Mouse (Mus musculus): ENCODE data around the gene Nr2c2ap. TPM values are rescaled to one million over a fixed set of nuclear protein-coding genes. Genes with fewer than 3 reads are reported as not detected.

Nr2c2ap gene
- total RNA-seq, 2 experiments from 2014 or later: 15.7 to 16.1 TPM

DNA sequence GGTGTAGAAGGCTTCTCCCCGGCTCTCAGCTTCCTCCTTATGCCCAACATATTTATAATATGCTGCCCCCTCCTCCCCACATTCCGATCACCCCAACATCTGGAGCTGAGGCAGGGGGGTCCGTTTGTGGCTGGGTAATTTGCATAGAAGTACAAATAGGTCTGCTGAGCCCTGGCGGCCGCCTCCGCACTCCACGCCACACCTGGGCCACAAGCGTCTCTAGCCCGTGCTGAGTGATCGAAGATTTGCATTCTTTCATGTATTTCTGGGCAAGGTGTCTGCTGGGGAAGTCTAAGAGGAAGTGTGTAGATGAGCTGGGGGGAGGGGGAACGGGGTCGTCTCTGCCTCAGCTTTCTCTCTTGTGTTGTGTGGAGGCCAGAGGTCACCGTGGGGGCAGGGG is 28.9 kb downstream of the Nr2c2ap start:
- no peak for DNase-seq

DNA sequence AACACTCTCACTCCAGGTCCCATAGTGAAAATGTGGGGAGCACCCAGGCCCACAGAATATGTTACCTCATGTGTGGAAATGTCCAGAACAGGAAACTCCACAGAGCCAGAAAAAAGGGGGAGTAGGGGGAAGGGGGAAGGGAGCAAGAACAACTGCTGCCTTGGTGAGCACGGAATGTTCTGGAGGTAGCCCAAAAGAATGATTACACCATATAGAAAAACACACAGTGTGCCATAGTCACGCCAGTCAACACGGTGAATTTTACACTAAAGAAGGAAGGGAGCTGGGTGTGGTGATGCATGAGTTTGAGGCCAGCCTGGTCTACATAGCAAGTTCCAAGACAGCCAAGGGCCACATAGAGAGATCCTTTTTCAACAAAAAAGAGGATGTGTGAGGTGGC is 32.2 kb downstream of the Nr2c2ap start:
- DNase-seq: no peak

DNA sequence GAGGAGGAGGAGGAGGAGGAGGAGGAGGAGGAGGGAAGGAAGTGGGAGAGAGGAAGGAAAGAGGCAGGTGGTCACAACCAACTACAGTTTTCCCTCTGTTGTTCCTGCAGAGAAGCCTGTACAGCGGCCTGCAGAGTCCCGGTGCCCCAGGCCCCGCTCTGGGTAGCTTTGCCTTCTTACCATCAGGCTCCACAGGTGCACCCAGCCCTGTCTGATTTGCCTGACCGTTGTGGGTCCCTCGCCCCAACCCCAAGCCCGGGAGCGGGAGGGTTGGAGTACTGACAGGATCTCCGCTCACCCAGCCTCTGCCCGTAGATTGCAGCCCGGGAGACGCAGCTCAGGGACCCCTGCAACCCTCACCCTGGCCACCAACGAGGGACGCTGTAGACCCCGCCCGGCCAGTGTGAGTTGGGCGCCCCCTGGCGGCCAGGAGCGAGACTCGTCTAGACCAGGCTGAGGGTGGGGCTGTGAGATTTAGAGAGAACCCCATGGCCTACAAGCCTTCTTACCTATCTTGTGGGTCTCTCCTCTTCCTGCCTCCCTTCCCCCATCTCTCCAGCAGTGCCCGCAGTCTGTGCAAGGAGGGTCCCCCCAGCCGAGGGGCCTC is 35.5 kb downstream of the Nr2c2ap start:
- peak; percentile 84 for DNase-seq

DNA sequence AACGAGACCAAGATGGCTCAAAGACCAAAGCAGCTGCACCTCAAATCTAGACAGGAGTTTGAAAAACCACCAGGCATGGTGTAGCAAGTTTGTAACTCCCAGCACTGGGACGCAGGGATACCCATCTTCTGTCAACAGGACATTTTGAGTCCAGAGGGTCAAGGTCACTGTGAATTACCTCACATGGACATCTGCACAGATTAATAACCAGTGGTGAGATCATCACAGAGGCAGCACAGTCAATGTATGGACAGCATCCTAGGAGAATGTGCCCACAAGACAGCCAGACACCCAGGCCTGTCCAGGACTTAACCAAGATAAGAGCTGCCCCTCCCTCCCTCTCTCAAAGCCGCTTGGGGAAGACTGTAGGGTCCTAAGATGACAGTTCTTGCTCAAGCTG is 39.0 kb downstream of the Nr2c2ap start:
- DNase-seq: no peak

DNA sequence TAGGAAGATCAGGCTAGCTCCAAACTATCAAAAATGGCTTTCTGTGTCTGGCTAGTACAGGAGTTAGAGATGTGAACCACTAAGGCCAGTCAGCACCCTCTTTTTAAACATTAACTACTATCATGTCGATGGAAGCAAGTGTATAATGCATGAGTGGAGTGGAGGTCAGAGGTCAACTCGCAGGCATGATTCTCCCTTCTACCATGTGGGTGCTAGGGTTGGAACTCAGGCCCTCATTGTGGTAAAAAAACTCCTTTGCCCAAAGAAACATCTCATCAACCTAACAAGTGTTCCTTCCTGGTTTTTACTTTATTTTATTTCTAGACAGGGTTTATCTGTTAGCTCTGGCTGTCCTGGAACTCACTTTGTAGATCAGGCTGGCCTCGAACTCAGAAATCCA is 39.6 kb downstream of the Nr2c2ap start:
- DNase-seq: no peak

DNA sequence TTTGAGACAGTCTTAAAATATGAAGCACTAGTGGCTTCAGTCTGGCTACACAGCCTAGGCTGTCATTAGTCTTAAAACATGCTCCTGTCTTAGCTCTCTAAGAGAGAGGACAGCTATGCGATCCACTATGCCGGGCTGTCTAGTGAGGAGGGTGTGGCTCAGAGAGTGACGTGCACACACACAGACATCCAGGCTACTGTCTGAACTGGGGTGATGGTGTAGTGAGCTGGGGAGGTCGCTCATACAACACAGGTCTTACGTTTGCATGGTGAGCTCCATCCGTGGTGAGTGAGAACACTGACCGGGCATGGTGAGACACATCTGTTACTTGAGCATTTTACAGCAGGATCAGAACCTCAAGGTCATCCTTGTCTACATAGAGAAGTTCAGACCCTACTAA is 40.1 kb downstream of the Nr2c2ap start:
- DNase-seq: no peak

DNA sequence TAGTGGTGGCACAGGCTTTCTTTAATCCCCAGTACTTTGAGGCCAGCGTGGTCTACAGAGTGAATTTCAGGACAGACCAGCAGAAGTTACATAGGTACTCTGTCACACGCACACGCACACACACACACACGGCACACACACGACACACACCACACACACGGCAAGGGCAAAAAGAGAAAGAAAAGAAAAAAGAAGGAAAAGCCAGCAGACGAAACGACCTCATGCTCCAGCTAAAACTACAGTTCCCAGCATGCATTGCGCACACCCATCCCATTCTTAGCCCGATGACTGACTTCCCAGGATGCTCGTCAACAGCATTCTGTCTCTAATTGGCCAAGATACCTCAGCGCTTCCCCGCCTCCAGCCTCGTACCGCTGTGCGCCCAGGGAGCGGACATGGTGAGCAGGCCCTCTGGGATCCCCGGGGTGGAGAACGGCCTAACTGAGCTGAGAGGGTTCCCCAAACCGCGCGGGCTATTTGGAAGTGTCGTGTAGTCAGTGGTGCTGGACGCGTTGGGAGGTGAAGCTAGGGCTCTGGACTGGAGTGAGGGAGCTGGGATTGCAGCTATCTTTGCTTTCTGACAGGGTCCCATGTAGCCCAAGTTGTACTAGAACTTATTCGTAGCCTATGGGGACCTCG is 41.0 kb downstream of the Nr2c2ap start, which contains the start of gene Tmem161a:
Gene Tmem161a, plus strand, starts transcription at position 314 of the 639 bp plus-strand sequence.
- peak; percentile 93 for DNase-seq

DNA sequence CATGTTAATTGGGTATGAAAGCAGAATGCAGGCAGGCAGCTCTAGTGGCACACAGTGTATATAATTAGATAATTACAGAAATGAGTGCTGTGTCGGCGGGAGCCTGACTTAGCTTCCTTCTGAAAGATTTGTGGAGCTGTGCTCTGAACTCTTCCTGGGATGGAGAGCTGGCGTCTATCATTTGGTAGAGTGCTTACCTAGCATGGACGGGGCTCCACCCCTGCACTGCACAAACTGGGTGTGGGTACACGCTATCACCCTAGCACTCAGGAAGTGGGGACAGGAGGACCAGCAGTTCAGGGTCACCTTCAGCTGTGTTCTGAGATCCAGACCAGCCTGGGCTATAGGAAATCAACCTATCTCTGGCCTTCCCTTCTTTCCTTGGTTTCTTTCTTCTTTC is 42.2 kb downstream of the Nr2c2ap start:
- DNase-seq: no peak

DNA sequence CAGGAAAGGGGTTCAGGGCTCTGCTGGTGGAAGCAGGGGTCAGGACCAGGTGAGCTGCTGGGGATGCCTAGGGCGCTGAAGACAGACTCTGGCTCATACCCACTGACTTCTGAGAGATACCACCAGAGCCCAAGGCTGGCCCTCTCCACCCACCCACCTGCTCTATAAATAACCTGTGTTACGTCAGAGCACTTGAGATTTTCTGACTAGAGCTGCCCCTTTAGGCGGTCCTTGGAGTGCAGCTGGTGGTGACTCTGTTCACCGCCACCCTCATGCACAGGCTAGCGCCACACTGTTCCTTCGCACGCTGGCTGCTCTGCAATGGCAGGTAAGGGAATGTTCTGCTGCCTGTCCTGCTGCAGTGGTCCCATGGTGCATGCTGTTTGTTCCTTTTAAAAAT is 42.9 kb downstream of the Nr2c2ap start:
- no peak for DNase-seq

DNA sequence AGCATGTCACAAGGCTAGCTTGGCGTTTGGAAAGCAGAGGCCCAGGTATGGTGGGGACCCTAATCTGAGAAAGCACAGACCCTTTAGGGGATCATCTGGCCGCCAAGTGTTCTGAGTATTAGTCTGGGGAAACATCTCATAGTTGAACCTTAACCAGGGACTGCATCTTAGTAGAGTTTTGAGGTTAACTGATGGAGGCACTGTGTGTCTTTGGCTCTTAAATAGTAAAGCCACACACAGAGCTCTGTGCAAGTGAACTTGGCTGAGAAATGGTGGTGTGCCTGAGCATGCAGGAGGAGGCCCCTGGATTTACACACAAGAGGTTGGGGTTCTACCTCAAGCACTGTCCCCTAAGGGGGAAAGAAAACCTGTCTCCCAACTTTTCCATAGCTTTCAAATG is 47.1 kb downstream of the Nr2c2ap start:
- no peak for DNase-seq

DNA sequence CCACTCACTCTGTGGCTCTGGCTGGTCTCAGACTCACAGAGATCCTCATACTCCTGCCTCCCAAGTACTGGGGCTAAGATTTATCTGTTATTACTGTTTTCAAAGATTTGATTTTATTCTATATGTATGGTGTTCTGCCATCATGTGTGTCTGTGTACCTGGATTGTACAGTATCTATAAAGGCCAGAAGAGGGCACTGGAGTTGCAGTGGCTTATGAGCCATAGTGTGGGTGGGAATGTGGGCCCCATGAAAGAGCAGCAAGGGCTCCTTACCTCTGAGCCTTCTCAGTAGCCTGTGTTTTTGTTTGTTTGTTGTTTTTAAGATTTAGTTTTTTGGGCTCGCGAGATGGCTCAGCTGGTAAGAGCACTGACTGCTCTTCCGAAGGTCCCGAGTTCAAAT is 47.9 kb downstream of the Nr2c2ap start:
- DNase-seq: no peak

DNA sequence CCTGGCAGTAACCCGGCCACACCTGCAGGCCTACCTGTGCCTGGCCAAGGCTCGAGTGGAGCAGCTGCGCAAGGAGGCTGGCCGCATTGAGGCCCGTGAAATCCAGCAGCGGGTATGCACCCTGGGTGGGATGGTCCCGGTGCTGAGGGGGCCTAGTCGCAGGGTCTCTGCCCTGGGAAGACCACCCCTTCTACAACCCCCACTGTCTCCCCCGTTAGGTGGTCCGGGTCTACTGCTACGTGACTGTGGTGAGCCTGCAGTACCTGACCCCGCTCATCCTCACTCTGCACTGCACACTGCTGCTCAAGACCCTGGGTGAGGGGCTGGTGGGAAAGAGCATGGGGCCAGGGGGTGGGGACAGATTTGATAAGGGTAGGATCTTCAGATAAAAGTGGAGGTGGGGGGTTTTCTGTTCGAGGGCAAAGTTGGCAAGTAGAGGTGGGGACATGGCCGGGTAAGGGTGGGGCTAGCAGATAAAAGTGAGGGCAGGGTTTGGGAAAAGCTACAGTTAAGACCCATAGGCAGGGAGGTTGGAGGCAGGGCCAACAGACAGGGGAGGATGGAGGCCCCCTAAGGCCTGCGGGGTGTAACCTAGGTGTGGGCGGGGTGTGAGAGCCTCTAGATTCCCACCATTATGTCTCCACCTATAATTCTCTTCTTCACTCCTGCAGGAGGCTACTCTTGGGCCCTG is 50.2 kb downstream of the Nr2c2ap start:
- DNase-seq: no peak

DNA sequence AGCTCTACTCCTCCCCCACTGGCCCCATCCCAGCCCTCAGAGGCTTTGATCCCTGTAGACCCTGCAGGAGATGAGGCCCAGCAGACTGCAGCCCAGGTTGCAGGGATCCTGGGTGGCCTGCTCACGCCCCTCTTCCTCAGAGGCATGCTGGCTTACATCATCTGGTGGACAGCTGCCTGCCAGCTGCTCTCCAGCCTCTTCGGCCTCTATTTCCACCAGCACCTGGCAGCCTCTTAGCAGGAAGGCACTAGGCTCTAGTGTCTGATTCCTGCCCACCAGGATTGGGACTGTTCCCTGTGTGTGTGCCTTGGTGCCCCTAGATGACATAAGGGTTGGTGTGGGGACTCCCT is 50.7 kb downstream of the Nr2c2ap start:
- no peak for DNase-seq

DNA sequence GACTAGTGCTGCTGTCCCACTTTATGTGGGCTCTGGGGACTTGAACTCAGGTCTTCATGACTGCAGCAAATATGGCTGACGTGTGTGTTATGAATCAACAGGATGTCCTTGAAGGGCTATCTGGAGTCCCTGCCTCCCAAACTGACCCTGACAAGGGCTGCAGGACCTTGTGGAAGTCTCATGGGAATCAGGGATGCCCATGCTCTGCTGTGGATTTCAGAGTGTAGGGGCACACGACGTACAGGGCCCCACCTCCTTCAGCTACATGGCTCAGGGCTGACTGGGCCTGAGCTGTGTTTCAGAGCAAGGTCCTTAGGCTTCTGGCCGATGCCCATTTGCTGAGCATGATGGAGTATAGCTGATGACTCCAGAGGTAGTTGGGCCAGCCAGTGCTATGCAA is 52.1 kb downstream of the Nr2c2ap start:
- no peak for DNase-seq

Small RNAs within 50 kb of the gene (microRNA-seq; reads per million reads assigned to microRNA genes)
- gene Mir7066: not detected

Other genes starting within 250 kb of the Nr2c2ap start
- gene Cilp2, start 243.6 kb upstream of the Nr2c2ap start, total RNA-seq (2021): 1 to 10 TPM in 1 of 2 experiments, under 1 TPM in 1; 0.64 to 1.5 TPM
- gene Tssk6, start 229.1 kb upstream of the Nr2c2ap start, total RNA-seq (2021): under 1 TPM; 0.79 to 0.84 TPM
- gene Ndufa13, start 228.8 kb upstream of the Nr2c2ap start, total RNA-seq (2021): 100 to 1,000 TPM; 237 to 261 TPM
- gene Yjefn3, start 228.6 kb upstream of the Nr2c2ap start, total RNA-seq (2021): 1 to 10 TPM; 5.5 TPM
- gene Gatad2a, start 134.9 kb upstream of the Nr2c2ap start, total RNA-seq (2021): 10 to 100 TPM; 84.4 to 90.0 TPM
- 10 to 100 TPM; 53.8 to 56.2 TPM for gene Mau2, start 88.6 kb upstream of the Nr2c2ap start, total RNA-seq (2021)
- 10 to 100 TPM; 24.1 to 29.7 TPM for gene Sugp1, start 88.5 kb upstream of the Nr2c2ap start, total RNA-seq (2021)
- 1 to 10 TPM; 4.3 to 9.3 TPM for gene Tm6sf2, start 58.4 kb upstream of the Nr2c2ap start, total RNA-seq (2021)
- under 1 TPM; 0.24 to 0.36 TPM for gene Hapln4, start 47.9 kb upstream of the Nr2c2ap start, total RNA-seq (2021)
- 1 to 10 TPM in 1 of 2 experiments, under 1 TPM in 1; 0.81 to 1.2 TPM for gene Ncan, start 10.5 kb upstream of the Nr2c2ap start, total RNA-seq (2021)
- 10 to 100 TPM; 18.0 to 23.9 TPM for gene Rfxank, start 7.8 kb downstream of the Nr2c2ap start, total RNA-seq (2021)
- gene Borcs8, start 8.2 kb downstream of the Nr2c2ap start, total RNA-seq (2021): 10 to 100 TPM; 45.0 to 48.5 TPM
- gene Mef2b, start 8.4 kb downstream of the Nr2c2ap start, total RNA-seq (2021): under 1 TPM; 0.36 to 0.54 TPM
- gene Tmem161a, start 41.0 kb downstream of the Nr2c2ap start, total RNA-seq (2021): 10 to 100 TPM; 43.1 to 47.0 TPM
- 100 to 1,000 TPM; 124 to 184 TPM for gene Slc25a42, start 81.0 kb downstream of the Nr2c2ap start, total RNA-seq (2021)
- gene Sugp2, start 102.9 kb downstream of the Nr2c2ap start, total RNA-seq (2021): 10 to 100 TPM; 28.9 to 48.5 TPM
- 10 to 100 TPM; 11.2 to 13.2 TPM for gene Armc6, start 103.1 kb downstream of the Nr2c2ap start, total RNA-seq (2021)
- 10 to 100 TPM; 23.8 to 33.3 TPM for gene Homer3, start 151.5 kb downstream of the Nr2c2ap start, total RNA-seq (2021)
- 10 to 100 TPM; 63.4 to 67.7 TPM for gene Ddx49, start 171.2 kb downstream of the Nr2c2ap start, total RNA-seq (2021)
- gene Cope, start 171.2 kb downstream of the Nr2c2ap start, total RNA-seq (2021): 100 to 1,000 TPM; 203 to 216 TPM
- 1 to 10 TPM; 2.3 to 3.7 TPM for gene Cers1, start 184.4 kb downstream of the Nr2c2ap start, total RNA-seq (2021)
- gene Gdf1, start 198.5 kb downstream of the Nr2c2ap start, total RNA-seq (2021): 1 to 10 TPM in 1 of 2 experiments, under 1 TPM in 1; 0.88 to 1.2 TPM
- gene Upf1, start 221.9 kb downstream of the Nr2c2ap start, total RNA-seq (2021): 10 to 100 TPM; 49.1 to 51.4 TPM
- 1 to 10 TPM in 1 of 2 experiments, under 1 TPM in 1; 0.97 to 2.0 TPM for gene Comp, start 242.2 kb downstream of the Nr2c2ap start, total RNA-seq (2021)

Measured in adrenal gland, postnatal 10 days (tissue).